Mouse (Mus musculus) hindbrain, embryonic 10.5 days (tissue): Measurements from ENCODE around the gene Ccdc117. TPM values are rescaled to one million over a fixed set of nuclear protein-coding genes. Genes with fewer than 3 reads are reported as not detected.

Experiments
- DNase-seq: peaks from one replicate; pipeline ENCODE4 v3.0.0-alpha.2; 2017; ENCODE audit warnings: low spot score
- H3K27ac ChIP-seq: fragments of 300-500 bp; sonication (generic); 2 replicates; pipeline ENCODE4 v1.5.1; 2016; ENCODE audit warnings: mild to moderate bottlenecking, moderate library complexity
- H3K27me3 ChIP-seq: fragments of 300-500 bp; sonication (generic); 2 replicates; pipeline ENCODE4 v1.6.1; 2016; ENCODE audit warnings: mild to moderate bottlenecking; ENCODE audit not compliant: poor library complexity, insufficient read depth, severe bottlenecking
- H3K36me3 ChIP-seq: fragments of 300-500 bp; sonication (generic); 2 replicates; pipeline ENCODE4 v1.6.1; 2016; ENCODE audit warnings: mild to moderate bottlenecking, moderate library complexity
- H3K4me1 ChIP-seq: fragments of 300-500 bp; sonication (generic); replicated peaks from 2 replicates; pipeline ENCODE4 v1.6.1; 2016; ENCODE audit warnings: mild to moderate bottlenecking
- H3K4me3 ChIP-seq: fragments of 300-500 bp; sonication (generic); 2 replicates; pipeline ENCODE4 v1.5.1; 2016; ENCODE audit warnings: mild to moderate bottlenecking, moderate library complexity
- H3K9me3 ChIP-seq: fragments of 300-500 bp; sonication (generic); 2 replicates; pipeline ENCODE4 v1.6.1; 2016; ENCODE audit warnings: mild to moderate bottlenecking, moderate library complexity
- WGBS: fragments of 180-500 bp; shearing (Covaris S2); methylation state at CpG from one replicate; pipeline ENCODE4 v1.1.7; 2016; 5-methylcytosine and 5-hydroxymethylcytosine counted together
- polyA plus RNA-seq: library from polyadenylated mRNA; unstranded; fragments of >200 nt; fragmentation: Nextera tagmentation; extraction: Ambion mirVana; gene quantifications from 2 replicates; pipeline ENCODE4 v1.2.1, GENCODE M21; 2016

Ccdc117 gene
- 23.0 and 26.7 TPM in 2 replicates for polyA plus RNA-seq

- peak within 1 kb of the TSS; percentile 84 for H3K4me3 ChIP-seq
- H3K27ac ChIP-seq = peak within 1 kb of the TSS; percentile 93
- DNase-seq = peak; percentile 90
- WGBS = under 1% methylated on average over 65 of the region's 65 CpGs
- peaks cover 28% of the 10 kb centered on the region for H3K4me1 ChIP-seq
- H3K36me3 ChIP-seq = peaks cover 22% of the 10 kb centered on the region
- no peaks in the 10 kb centered on the region for H3K27me3 ChIP-seq
- no peaks in the 10 kb centered on the region for H3K9me3 ChIP-seq
These were observed at the start of gene Ccdc117 for GRCm38 (mm10) chr11:5541799-5542481. TSS of gene Ccdc117 (minus strand) at chr11:5542187.

- no peak overlapping the region for H3K27ac ChIP-seq
- no peaks in the 10 kb centered on the region for H3K27me3 ChIP-seq
- DNase-seq = no peak
- WGBS = 86% methylated on average over 6 of the region's 6 CpGs
- no peaks in the 10 kb centered on the region for H3K36me3 ChIP-seq
- H3K9me3 ChIP-seq = no peaks in the 10 kb centered on the region
- H3K4me3 ChIP-seq = no peak overlapping the region
- peaks cover 8% of the 10 kb centered on the region; the same call in 1 of the 2 replicates for H3K4me1 ChIP-seq
These were observed 33.1 kb upstream of the Ccdc117 start for GRCm38 (mm10) chr11:5575046-5575445.

GRCm38 (mm10) chr11:5573821-5574220, 31.8 kb upstream of the Ccdc117 start:
- H3K4me1 ChIP-seq = peaks cover 8% of the 10 kb centered on the region
- H3K36me3 ChIP-seq = no peaks in the 10 kb centered on the region
- no peaks in the 10 kb centered on the region for H3K27me3 ChIP-seq
- H3K4me3 ChIP-seq = no peak overlapping the region
- WGBS = 84% methylated on average over 2 of the region's 2 CpGs
- no peaks in the 10 kb centered on the region for H3K9me3 ChIP-seq
- no peak for DNase-seq
- H3K27ac ChIP-seq = no peak overlapping the region

- Histone ChIP-seq H3K9me3 (no peaks in the 10 kb centered on the region), H3K27ac (no peak overlapping the region), H3K27me3 (no peaks in the 10 kb centered on the region), H3K4me3 (no peak overlapping the region), H3K4me1 (no peaks in the 10 kb centered on the region; the same call in 1 of the 2 replicates), H3K36me3 (no peaks in the 10 kb centered on the region)
- 91% methylated on average over 4 of the region's 4 CpGs for WGBS
- DNase-seq = no peak
These were observed 29.9 kb upstream of the Ccdc117 start for GRCm38 (mm10) chr11:5571856-5572255.

- H3K4me3 ChIP-seq = no peak within 1 kb of the TSS
- no peaks in the 10 kb centered on the region for H3K36me3 ChIP-seq
- no peaks in the 10 kb centered on the region; the same call in 1 of the 2 replicates for H3K4me1 ChIP-seq
- WGBS = 86% methylated on average over 12 of the region's 12 CpGs
- H3K9me3 ChIP-seq = no peaks in the 10 kb centered on the region
- H3K27ac ChIP-seq = no peak within 1 kb of the TSS
- H3K27me3 ChIP-seq = no peaks in the 10 kb centered on the region
- DNase-seq = no peak
These were observed 27.5 kb upstream of the Ccdc117 start, which contains the start of gene Ankrd36 for GRCm38 (mm10) chr11:5569474-5569873. TSS of gene Ankrd36 (plus strand) at chr11:5569684.

- Histone ChIP-seq H3K4me1 (peaks cover 6% of the 10 kb centered on the region), H3K27me3 (no peaks in the 10 kb centered on the region), H3K9me3 (no peaks in the 10 kb centered on the region), H3K27ac (no peak overlapping the region), H3K4me3 (no peak overlapping the region), H3K36me3 (no peaks in the 10 kb centered on the region)
- 91% methylated on average over 5 of the region's 5 CpGs for WGBS
- DNase-seq = no peak
These were observed 26.1 kb upstream of the Ccdc117 start for GRCm38 (mm10) chr11:5568082-5568481.

GRCm38 (mm10) chr11:5567654-5568053, 25.7 kb upstream of the Ccdc117 start:
- no peak overlapping the region for H3K27ac ChIP-seq
- DNase-seq = no peak
- no peaks in the 10 kb centered on the region for H3K36me3 ChIP-seq
- H3K27me3 ChIP-seq = no peaks in the 10 kb centered on the region
- 96% methylated on average over 6 of the region's 6 CpGs for WGBS
- no peaks in the 10 kb centered on the region for H3K9me3 ChIP-seq
- H3K4me1 ChIP-seq = peaks cover 10% of the 10 kb centered on the region
- no peak overlapping the region for H3K4me3 ChIP-seq

GRCm38 (mm10) chr11:5566506-5566905, 24.5 kb upstream of the Ccdc117 start:
- Histone ChIP-seq H3K4me1 (peaks cover 11% of the 10 kb centered on the region), H3K36me3 (no peaks in the 10 kb centered on the region), H3K9me3 (no peaks in the 10 kb centered on the region), H3K27ac (no peak overlapping the region), H3K27me3 (no peaks in the 10 kb centered on the region), H3K4me3 (no peak overlapping the region)
- DNase-seq = no peak
- WGBS = 78% methylated on average over 2 of the region's 2 CpGs

GRCm38 (mm10) chr11:5565596-5565995, 23.6 kb upstream of the Ccdc117 start:
- Histone ChIP-seq H3K36me3 (no peaks in the 10 kb centered on the region), H3K4me3 (no peak overlapping the region), H3K27me3 (no peaks in the 10 kb centered on the region), H3K9me3 (no peaks in the 10 kb centered on the region), H3K4me1 (peaks cover 14% of the 10 kb centered on the region), H3K27ac (no peak overlapping the region)
- DNase-seq = no peak
- WGBS = 87% methylated on average over 3 of the region's 3 CpGs

GRCm38 (mm10) chr11:5563898-5564297, 21.9 kb upstream of the Ccdc117 start:
- H3K27ac ChIP-seq = no peak overlapping the region; the same call in 1 of the 2 replicates
- whole genome bisulfite sequencing = 67% methylated on average over 6 of the region's 6 CpGs

GRCm38 (mm10) chr11:5562625-5563268, 20.8 kb upstream of the Ccdc117 start:
- no peaks in the 10 kb centered on the region for H3K9me3 ChIP-seq
- peak; percentile 15 for DNase-seq
- H3K4me1 ChIP-seq = peaks cover 14% of the 10 kb centered on the region
- no peak overlapping the region for H3K4me3 ChIP-seq
- 28% methylated on average over 9 of the region's 9 CpGs for WGBS
- H3K36me3 ChIP-seq = no peaks in the 10 kb centered on the region
- no peaks in the 10 kb centered on the region for H3K27me3 ChIP-seq
- H3K27ac ChIP-seq = no peak overlapping the region

More at GRCm38 (mm10) chr11:5563898-5564297, 21.9 kb upstream of the Ccdc117 start:
- H3K36me3 ChIP-seq = no peaks in the 10 kb centered on the region
- no peak for DNase-seq
- peaks cover 14% of the 10 kb centered on the region for H3K4me1 ChIP-seq
- H3K27me3 ChIP-seq = no peaks in the 10 kb centered on the region
- H3K9me3 ChIP-seq = no peaks in the 10 kb centered on the region
- no peak overlapping the region for H3K4me3 ChIP-seq

GRCm38 (mm10) chr11:5560273-5560672, 18.3 kb upstream of the Ccdc117 start:
- H3K4me3 ChIP-seq = no peak overlapping the region
- DNase-seq = no peak
- peaks cover 14% of the 10 kb centered on the region for H3K4me1 ChIP-seq
- H3K27me3 ChIP-seq = no peaks in the 10 kb centered on the region
- no peak overlapping the region for H3K27ac ChIP-seq
- no peaks in the 10 kb centered on the region for H3K36me3 ChIP-seq
- WGBS = 88% methylated on average over 3 of the region's 3 CpGs
- H3K9me3 ChIP-seq = no peaks in the 10 kb centered on the region

- 0 out of 2 replicates have a peak, but pooled peaks cover 15% of the 10 kb centered on the region for H3K9me3 ChIP-seq
- no peaks in the 10 kb centered on the region for H3K27me3 ChIP-seq
- no peak overlapping the region for H3K4me3 ChIP-seq
- H3K27ac ChIP-seq = no peak overlapping the region
- WGBS = 70% methylated on average over 1 of the region's 1 CpGs
- no peaks in the 10 kb centered on the region for H3K4me1 ChIP-seq
- no peak for DNase-seq
- H3K36me3 ChIP-seq = no peaks in the 10 kb centered on the region
These were observed 9.9 kb upstream of the Ccdc117 start for GRCm38 (mm10) chr11:5551931-5552330.
